Mouse (Mus musculus) testis, adult 2 months (tissue): ENCODE measurements around the gene Vps25.

Source experiments
- CTCF ChIP-seq: fragments of 200-500 bp; IDR thresholded peaks from 2 replicates; pipeline ENCODE4 v1.5.1; 2012; ENCODE audit warnings: low read depth, mild to moderate bottlenecking, inconsistent platforms, low read length, moderate library complexity; ENCODE audit not compliant: control insufficient read depth, insufficient read depth, insufficient replicate concordance
- POLR2A ChIP-seq: fragments of 200-500 bp; IDR thresholded peaks from 2 replicates; pipeline ENCODE4 v1.6.1; 2012; ENCODE audit warnings: low read depth, mild to moderate bottlenecking, inconsistent platforms, low read length, moderate library complexity; ENCODE audit not compliant: control insufficient read depth

- TF ChIP-seq CTCF = no peak
- TF ChIP-seq POLR2A = no peak
Observed at GRCm38 (mm10) chr11:101229361-101229900, 24.1 kb upstream of the Vps25 start.
